Mouse (Mus musculus) heart, adult 11 months (tissue): ENCODE measurements around the gene Bnipl.

ENCODE experiments used
- DNase-seq: peaks from one replicate; pipeline ENCODE4 v3.0.0; 2022

Bnipl gene

GRCm38 (mm10) chr3:95210585-95210984 is 40.4 kb downstream of the Bnipl start:
- DNase-seq: no peak

DNA sequence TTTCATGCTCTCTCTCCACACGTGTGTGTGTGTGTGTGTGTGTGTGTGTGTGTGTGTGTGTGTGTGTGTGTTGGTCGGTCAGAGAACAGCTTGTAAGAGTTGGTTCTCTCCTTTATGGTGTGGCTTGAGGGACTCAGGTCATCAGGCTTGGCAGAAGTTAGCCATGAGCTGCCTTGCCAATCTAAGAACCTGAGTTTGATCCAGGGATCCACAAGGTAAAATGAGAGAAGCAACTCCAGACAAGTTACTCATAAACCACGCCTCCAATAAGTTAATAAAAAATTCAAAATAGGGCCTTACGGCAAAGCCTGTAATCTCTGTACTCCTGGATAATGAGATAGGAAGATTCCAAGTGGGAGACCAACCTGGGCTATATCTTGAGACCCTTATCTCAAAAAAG is 42.7 kb downstream of the Bnipl start:
- no peak for DNase-seq

DNA sequence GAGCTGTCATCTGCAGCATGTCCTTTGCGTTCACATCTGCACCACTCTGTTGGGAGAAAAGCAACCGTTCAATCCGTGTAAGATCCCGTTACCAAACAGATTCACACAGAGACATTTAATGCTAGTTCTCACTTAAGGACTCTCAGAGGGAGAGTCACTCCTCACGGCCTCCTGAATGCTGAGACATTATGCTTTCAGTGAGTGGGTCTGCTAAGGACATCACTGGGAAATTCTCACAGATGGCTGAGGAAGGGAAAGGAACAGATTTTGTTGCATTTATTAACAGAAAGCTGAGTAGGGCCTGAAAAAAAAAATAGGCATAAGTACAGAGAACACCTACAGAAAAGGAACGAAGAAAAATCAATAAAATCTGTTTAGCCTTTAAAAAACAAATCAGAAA is 47.1 kb downstream of the Bnipl start:
- no peak for DNase-seq

GRCm38 (mm10) chr3:95200562-95200961 is 50.4 kb downstream of the Bnipl start:
- no peak for DNase-seq

DNA sequence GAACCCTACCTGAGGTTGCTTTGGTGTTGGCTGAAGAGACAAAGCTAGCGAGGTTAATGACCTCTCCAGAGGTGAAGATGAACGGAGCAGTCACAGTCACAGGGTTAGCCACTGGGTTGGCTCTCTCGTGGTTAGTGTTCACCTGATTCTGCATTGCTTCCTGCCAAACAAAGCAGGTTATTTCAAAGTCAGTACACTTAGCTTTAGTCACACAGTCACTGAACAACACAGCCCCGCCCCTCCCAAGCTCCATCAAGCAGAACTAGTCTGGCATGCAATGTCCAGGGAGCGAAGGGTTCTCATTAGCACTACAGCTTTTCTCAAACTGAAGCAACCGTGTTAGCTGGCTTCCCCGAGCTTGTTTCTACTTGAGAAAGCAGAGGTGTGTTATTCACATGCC is 50.9 kb downstream of the Bnipl start:
- DNase-seq: peak; percentile 93

GRCm38 (mm10) chr3:95199101-95199500 is 51.9 kb downstream of the Bnipl start:
- no peak for DNase-seq

GRCm38 (mm10) chr3:95195772-95196171 is 55.2 kb downstream of the Bnipl start:
- DNase-seq: no peak

- no peak for DNase-seq
Measured at GRCm38 (mm10) chr3:95194721-95195135, 56.3 kb downstream of the Bnipl start.
